Mouse (Mus musculus): ENCODE results near the gene Vangl1. TPM values are rescaled to one million over a fixed set of nuclear protein-coding genes. Genes with fewer than 3 reads are reported as not detected.

Vangl1 gene
- polyA plus RNA-seq, 1 experiment from 2014 or later: 31.8 TPM

- Histone ChIP-seq H3K4me1 (replicated peaks) (0 out of 2 replicates have a peak, but pooled peaks cover 6% of the 10 kb centered on the region), H3K4me3 (no peak overlapping the region), H3K27me3 (replicated peaks) (no peaks in the 10 kb centered on the region; the same call in 1 of the 2 replicates), H3K9me3 (replicated peaks) (no peaks in the 10 kb centered on the region), H3K27ac (ENCODE audit: poor library complexity, severe bottlenecking) (no peak overlapping the region), H3K9ac (no peak overlapping the region), H3K4me2 (no peak overlapping the region), H3K36me3 (peaks cover 3% of the 10 kb centered on the region; the same call in 1 of the 2 replicates)
- 74% methylated on average over 2 of the region's 2 CpGs for WGBS
- ATAC-seq (ENCODE audit: insufficient number of reproducible peaks, low FRiP score): no peak
These were observed 76.3 kb downstream of the Vangl1 start for GRCm38 (mm10) chr3:102128242-102128641.

GRCm38 (mm10) chr3:102127114-102127513 lies 77.4 kb downstream of the Vangl1 start:
- Histone ChIP-seq H3K4me3 (no peak overlapping the region), H3K9ac (no peak overlapping the region), H3K36me3 (peaks cover 3% of the 10 kb centered on the region; the same call in 1 of the 2 replicates), H3K27me3 (replicated peaks) (no peaks in the 10 kb centered on the region; the same call in 1 of the 2 replicates), H3K27ac (ENCODE audit: poor library complexity, severe bottlenecking) (no peak overlapping the region), H3K9me3 (replicated peaks) (no peaks in the 10 kb centered on the region), H3K4me1 (replicated peaks) (0 out of 2 replicates have a peak, but pooled peaks cover 6% of the 10 kb centered on the region), H3K4me2 (no peak overlapping the region)
- 79% methylated on average over 2 of the region's 2 CpGs for WGBS
- ATAC-seq (ENCODE audit: insufficient number of reproducible peaks, low FRiP score): no peak

DNA sequence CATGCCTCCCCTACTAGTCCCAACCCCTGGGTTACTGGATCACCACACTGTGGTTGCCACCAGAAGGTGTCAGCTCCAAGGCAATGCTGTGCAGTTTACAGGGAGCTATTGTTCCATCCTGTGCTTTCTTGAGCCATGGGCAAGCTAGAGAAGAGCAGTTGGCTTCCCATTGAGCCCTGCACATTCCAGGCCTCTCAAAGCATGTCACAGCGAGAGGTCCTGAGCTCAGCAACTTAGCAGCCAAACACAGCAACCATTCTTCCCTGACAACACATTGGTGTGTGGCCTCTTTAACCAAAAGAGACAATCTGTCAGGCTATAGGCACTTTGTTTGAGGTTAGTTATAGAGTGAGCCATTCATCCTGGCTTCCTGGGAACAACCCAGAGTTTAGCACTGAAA lies 78.9 kb downstream of the Vangl1 start:
- Histone ChIP-seq H3K27ac (ENCODE audit: poor library complexity, severe bottlenecking) (no peak overlapping the region), H3K4me3 (no peak overlapping the region), H3K4me1 (replicated peaks) (0 out of 2 replicates have a peak, but pooled peaks cover 3% of the 10 kb centered on the region), H3K27me3 (replicated peaks) (no peaks in the 10 kb centered on the region; the same call in 1 of the 2 replicates), H3K36me3 (peaks cover 8% of the 10 kb centered on the region), H3K9ac (no peak overlapping the region), H3K9me3 (replicated peaks) (peaks cover 3% of the 10 kb centered on the region), H3K4me2 (no peak overlapping the region)
- ATAC-seq (ENCODE audit: insufficient number of reproducible peaks, low FRiP score): no peak
- WGBS: 64% methylated on average over 1 of the region's 1 CpGs

GRCm38 (mm10) chr3:102123654-102124053 lies 80.8 kb downstream of the Vangl1 start:
- Histone ChIP-seq H3K4me2 (no peak overlapping the region), H3K9me3 (replicated peaks) (peaks cover 3% of the 10 kb centered on the region), H3K9ac (no peak overlapping the region), H3K4me3 (no peak overlapping the region), H3K4me1 (replicated peaks) (no peaks in the 10 kb centered on the region), H3K27me3 (replicated peaks) (no peaks in the 10 kb centered on the region), H3K27ac (ENCODE audit: poor library complexity, severe bottlenecking) (no peak overlapping the region), H3K36me3 (peaks cover 16% of the 10 kb centered on the region)
- no peak for ATAC-seq (ENCODE audit: insufficient number of reproducible peaks, low FRiP score)
- WGBS: 54% methylated on average over 6 of the region's 6 CpGs

DNA sequence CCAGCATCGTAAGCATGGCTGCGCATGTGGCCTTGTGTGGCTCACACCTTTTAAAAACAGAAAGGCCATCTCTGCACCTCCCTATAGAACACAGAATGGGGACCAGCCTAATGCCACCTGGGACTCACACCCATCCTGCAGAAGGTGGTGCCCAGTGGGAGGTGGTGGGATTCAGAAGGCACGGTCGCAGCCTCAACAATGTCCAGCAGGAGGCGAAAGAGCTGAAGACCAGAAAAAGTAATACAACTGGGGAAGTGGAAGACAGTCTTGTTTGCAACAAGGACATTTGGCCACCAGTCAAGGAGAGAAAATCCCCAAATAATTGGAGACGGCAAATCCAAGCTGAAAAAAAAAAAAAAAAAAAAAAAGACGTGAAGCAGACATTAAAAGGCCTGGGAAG lies 82.4 kb downstream of the Vangl1 start:
- Histone ChIP-seq H3K4me1 (replicated peaks) (no peaks in the 10 kb centered on the region), H3K9ac (no peak overlapping the region), H3K36me3 (peaks cover 13% of the 10 kb centered on the region), H3K9me3 (replicated peaks) (peaks cover 3% of the 10 kb centered on the region), H3K27me3 (replicated peaks) (no peaks in the 10 kb centered on the region), H3K4me2 (no peak overlapping the region), H3K4me3 (no peak overlapping the region), H3K27ac (ENCODE audit: poor library complexity, severe bottlenecking) (no peak overlapping the region)
- WGBS: 73% methylated on average over 7 of the region's 7 CpGs
- ATAC-seq (ENCODE audit: insufficient number of reproducible peaks, low FRiP score): no peak

DNA sequence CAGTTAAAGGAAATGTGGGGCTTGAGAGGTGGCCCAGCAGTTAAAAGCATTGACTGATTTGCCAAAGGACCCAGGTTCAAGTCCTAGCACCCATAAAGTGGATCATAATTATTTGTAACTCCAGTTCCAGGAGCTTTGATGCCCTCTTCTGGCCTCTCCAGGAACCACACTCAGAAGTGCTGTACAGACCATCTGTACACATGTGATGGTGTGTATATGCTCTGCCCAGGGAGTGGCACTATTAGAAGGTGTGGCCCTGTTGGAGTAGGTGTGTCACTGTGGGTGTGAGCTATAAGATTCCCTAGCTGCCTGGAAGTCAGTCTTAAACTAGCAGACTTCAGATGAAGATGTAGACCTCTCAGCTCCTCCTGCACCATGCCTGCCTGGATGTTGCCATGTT lies 83.5 kb downstream of the Vangl1 start:
- no peaks in the 10 kb centered on the region for H3K4me1 ChIP-seq (replicated peaks)
- H3K36me3 ChIP-seq: peaks cover 13% of the 10 kb centered on the region
- ATAC-seq (ENCODE audit: insufficient number of reproducible peaks, low FRiP score): no peak

GRCm38 (mm10) chr3:102111979-102112599 lies 92.4 kb downstream of the Vangl1 start:
- H3K4me2 ChIP-seq: no peak overlapping the region
- H3K9me3 ChIP-seq (replicated peaks): no peaks in the 10 kb centered on the region
- WGBS: 56% methylated on average over 7 of the region's 7 CpGs
- H3K9ac ChIP-seq: 0 out of 2 replicates have a peak overlapping the region, but pooled peaks have one; percentile 4
- no peaks in the 10 kb centered on the region for H3K27me3 ChIP-seq (replicated peaks)
- H3K4me3 ChIP-seq: no peak overlapping the region
- peak overlapping the region; percentile 8; the same call in 1 of the 2 replicates for H3K27ac ChIP-seq (ENCODE audit: poor library complexity, severe bottlenecking)
- H3K36me3 ChIP-seq: peaks cover 9% of the 10 kb centered on the region; the same call in 1 of the 2 replicates
- ATAC-seq (ENCODE audit: insufficient number of reproducible peaks, low FRiP score): no peak
- H3K4me1 ChIP-seq (replicated peaks): peaks cover 13% of the 10 kb centered on the region

More for the DNA sequence above, 83.5 kb downstream of the Vangl1 start:
- Histone ChIP-seq H3K27ac (ENCODE audit: poor library complexity, severe bottlenecking) (no peak overlapping the region), H3K4me3 (no peak overlapping the region), H3K9ac (no peak overlapping the region), H3K9me3 (replicated peaks) (peaks cover 3% of the 10 kb centered on the region), H3K27me3 (replicated peaks) (no peaks in the 10 kb centered on the region), H3K4me2 (no peak overlapping the region)

DNA sequence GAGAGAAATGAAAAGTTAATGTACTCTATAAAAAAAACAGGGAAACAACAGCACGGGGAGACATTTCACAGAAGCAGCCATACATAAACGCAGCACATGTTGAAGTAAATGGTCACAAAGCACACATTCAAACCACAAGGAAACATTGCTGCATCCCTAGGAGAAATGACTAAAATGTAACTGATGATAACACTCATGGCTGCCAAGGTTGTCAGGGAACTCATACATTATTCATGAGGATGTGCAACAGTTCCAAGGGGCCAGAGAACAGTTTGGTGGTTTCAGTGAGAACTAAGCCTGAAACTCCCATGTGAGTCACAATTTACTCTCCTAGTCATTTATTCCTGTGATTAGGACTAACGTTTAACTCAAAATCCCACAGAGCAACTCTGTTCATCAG lies 96.3 kb downstream of the Vangl1 start:
- ATAC-seq (ENCODE audit: insufficient number of reproducible peaks, low FRiP score): no peak
- H3K36me3 ChIP-seq: no peaks in the 10 kb centered on the region
- H3K4me3 ChIP-seq: no peak overlapping the region
- peaks cover 13% of the 10 kb centered on the region for H3K4me1 ChIP-seq (replicated peaks)
- no peaks in the 10 kb centered on the region for H3K27me3 ChIP-seq (replicated peaks)
- no peak overlapping the region for H3K9ac ChIP-seq
- H3K27ac ChIP-seq (ENCODE audit: poor library complexity, severe bottlenecking): no peak overlapping the region
- no peaks in the 10 kb centered on the region for H3K9me3 ChIP-seq (replicated peaks)
- WGBS: 86% methylated on average over 3 of the region's 3 CpGs
- H3K4me2 ChIP-seq: no peak overlapping the region

- no peaks in the 10 kb centered on the region for H3K36me3 ChIP-seq
- peaks cover 15% of the 10 kb centered on the region for H3K4me1 ChIP-seq (replicated peaks)
- H3K4me2 ChIP-seq: no peak overlapping the region
- H3K9me3 ChIP-seq (replicated peaks): no peaks in the 10 kb centered on the region
- H3K27ac ChIP-seq (ENCODE audit: poor library complexity, severe bottlenecking): no peak overlapping the region
- 71% methylated on average over 9 of the region's 9 CpGs for WGBS
- ATAC-seq (ENCODE audit: insufficient number of reproducible peaks, low FRiP score): no peak
- H3K9ac ChIP-seq: no peak overlapping the region
- no peak overlapping the region for H3K4me3 ChIP-seq
- no peaks in the 10 kb centered on the region for H3K27me3 ChIP-seq (replicated peaks)
These were observed 100.5 kb downstream of the Vangl1 start for GRCm38 (mm10) chr3:102103811-102104565.
